Mouse (Mus musculus): ENCODE results near the gene Shoc2.

GRCm38 (mm10) chr19:54051651-54052050, 107.5 kb downstream of the Shoc2 start:
- no peak for TF ChIP-seq POLR2A (IDR thresholded peaks at IDR 0.05; ENCODE audit: borderline replicate concordance, extremely low read depth, low read depth, low read length)
- TF ChIP-seq CTCF (IDR thresholded peaks at IDR 0.05; ENCODE audit: insufficient read depth, low read length), result no peak
